Mouse (Mus musculus) monocyte, adult 2 months (primary cell): ENCODE data around the gene Scaf8.

Source experiments
- DNase-seq, 2 experiments: peaks; one replicate each; pipeline ENCODE4 v3.0.0; 2022; ENCODE audit warnings: low spot score in 2 of 2, low read depth in 1 of 2

Gene Scaf8

DNA sequence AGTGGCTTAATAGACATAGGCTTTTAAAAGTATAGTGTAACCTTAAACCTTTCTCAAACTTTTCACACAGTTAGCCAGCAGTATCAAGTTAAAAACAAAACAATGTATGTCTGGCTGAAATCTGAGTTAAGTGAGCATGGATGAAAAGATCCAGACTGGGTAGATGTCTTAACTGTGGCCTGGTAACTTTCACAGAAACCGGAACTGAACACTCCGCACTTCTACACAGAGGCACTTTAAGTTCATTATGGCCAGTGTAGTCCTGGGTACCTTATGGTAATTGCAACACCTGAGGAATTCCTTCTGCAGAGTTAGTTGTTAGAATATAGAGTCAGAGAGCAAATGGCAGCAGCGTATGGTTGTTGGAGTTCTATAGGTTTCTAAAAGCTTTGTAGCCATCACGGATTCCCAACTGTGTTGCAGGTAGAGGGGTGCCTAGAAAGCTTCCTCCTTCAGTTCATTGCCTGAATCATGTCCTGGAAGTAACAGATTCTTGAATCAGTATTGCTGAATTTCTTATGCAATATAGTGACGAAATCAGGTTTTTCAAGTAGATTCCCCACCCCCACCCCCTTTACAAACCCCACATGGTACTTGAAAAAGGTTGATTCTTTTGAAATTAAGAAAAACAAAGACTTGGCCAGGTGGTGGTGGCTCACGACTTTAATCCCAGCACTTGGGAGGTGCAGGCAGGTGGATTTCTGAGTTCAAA lies 92.9 kb downstream of the Scaf8 start:
- no peak for DNase-seq

DNA sequence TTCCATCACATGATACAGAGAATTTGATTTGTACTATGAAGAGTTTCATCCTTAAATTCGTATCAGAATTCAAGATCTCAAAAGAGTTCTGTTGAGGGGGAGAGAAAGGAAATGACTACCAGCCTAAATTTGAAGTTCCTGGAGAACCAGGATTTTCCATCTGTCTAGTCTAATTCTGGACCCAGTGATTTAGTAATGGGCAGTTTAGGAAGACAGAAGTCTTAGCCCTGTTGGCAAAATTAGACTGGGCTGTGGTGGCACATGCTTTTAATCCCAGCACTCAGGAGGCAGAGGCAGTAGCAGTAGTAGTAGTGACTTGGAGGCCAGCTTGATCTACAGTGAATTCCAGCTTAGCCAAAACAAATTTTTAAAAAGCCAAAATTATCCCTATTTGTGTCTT lies 93.7 kb downstream of the Scaf8 start:
- no peak for DNase-seq

GRCm38 (mm10) chr17:3209581-3209980 lies 94.8 kb downstream of the Scaf8 start:
- no peak for DNase-seq

DNA sequence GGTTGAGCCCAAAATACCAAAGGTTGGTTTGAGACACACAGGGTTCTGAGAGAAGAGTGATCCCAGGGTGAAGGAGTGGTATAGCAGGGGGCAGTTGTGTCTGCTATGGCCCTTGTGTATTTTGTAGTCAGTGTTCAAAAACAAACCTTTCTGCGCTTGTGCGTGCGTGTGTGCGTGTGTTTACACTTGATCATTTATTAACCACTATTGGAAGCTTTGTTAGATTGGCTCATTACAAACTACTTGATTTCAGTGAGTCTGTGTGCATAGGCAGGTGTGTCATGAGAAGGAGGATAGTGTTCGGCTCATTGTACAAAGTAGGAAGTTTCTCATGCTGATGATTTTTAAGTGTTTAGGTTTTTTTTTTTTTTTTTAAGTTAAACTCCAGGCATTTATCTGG lies 95.4 kb downstream of the Scaf8 start:
- DNase-seq, result no peak

- DNase-seq, result no peak
Measured at GRCm38 (mm10) chr17:3212105-3212504, 97.3 kb downstream of the Scaf8 start.

GRCm38 (mm10) chr17:3212886-3213285 lies 98.1 kb downstream of the Scaf8 start:
- DNase-seq, result no peak

- no peak for DNase-seq
Measured at GRCm38 (mm10) chr17:3214852-3215251, 100.1 kb downstream of the Scaf8 start.

DNA sequence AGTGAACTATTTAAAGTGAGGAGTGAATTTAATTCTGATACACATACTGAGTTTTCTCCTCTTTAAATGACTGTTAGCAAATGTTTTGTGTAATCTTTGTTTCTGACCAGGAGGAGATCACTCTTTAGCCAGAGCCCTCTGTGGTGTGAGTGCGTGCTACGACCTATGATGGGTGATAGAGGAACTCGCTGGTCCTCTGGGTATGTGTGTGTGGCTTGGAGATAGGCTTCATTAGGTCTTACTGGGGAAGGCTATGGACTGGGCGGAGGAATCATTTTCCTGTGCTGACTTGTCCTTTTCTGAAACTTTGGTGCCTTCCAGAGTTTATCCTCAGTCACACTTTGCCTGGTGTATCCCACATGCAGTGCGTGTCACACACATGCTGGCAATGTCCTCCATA lies 102.3 kb downstream of the Scaf8 start:
- no peak for DNase-seq

DNA sequence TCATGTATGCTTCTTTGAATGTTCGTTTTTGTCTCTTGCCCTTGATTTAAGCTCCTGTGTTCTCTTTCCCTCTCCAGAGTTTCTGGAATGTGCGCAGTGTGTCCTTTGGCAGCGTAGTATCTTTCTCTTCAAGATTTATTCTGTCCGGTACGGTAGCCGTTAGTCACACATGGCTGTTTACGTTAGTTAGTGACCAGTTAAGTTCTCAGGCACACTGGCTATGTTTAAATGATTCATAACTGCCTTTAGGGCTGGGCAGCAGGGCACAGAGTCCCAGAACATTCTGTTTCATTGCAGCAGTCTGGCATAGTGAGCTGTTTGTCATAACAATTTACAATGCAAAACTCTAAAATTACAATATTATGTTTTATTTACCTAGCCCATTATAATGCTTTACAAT lies 103.6 kb downstream of the Scaf8 start:
- DNase-seq, result no peak

GRCm38 (mm10) chr17:3218916-3219315 lies 104.1 kb downstream of the Scaf8 start:
- DNase-seq, result no peak

DNA sequence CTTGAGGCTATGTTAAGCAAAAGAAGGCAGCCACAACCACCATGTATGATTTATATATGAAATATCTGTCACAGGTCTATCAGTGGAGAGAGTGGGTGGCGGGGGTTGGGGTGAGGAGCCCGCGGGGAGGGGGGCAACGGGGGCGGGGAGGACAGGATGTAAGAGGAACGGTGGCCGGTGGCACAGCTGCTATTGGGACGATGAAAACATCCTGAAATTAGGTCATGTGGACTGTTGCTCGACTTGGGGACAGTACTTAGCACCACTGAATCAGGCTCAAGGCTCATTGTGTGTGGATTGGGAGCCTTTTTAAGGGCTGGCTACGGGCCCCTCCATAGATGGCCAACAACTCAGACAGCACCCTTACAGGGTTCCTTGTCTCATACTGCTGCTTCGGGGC lies 105.4 kb downstream of the Scaf8 start:
- DNase-seq, result no peak

DNA sequence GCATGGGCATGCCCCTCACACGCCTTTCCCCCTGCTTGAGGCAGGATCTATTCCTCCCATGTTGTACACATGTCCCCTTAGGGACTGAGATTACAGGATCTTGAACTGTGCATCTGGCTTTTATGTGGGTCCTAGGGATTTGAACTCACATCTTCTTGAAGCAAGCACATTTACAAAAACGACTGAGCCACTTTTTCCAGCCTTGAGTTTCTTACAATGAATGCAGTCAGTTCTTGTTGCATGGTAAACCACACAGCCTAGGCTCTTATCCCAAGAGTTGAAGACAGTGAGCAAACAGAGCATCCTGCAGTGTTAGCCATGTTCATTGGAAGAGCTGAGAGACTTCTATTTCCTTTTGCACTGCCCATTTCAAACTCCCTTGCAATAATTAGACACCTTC lies 108.3 kb downstream of the Scaf8 start:
- no peak for DNase-seq

DNA sequence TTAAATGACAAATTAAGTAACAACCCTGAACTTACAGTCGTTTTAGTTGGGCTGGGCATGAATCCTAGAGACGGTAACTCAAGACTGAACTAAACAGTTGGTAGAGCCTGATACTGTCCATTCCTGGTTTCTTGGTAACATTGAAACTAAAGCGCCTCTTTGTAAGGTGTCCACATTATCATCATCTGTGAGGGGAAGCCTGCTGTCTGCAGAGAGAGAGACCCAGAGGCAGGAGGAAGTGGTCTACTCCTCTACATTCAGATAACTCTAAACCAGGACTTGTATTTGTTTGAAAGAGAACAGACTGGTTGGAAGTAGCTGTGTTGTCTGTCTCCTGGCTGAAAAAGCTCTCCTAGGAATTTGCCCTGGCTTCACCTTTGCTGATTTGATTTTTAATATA lies 108.9 kb downstream of the Scaf8 start:
- no peak for DNase-seq

- DNase-seq, result peak; percentile 30 to 67
Measured at GRCm38 (mm10) chr17:3224383-3225106, 109.8 kb downstream of the Scaf8 start.

GRCm38 (mm10) chr17:3230231-3231000 lies 115.6 kb downstream of the Scaf8 start:
- no peak for DNase-seq

DNA sequence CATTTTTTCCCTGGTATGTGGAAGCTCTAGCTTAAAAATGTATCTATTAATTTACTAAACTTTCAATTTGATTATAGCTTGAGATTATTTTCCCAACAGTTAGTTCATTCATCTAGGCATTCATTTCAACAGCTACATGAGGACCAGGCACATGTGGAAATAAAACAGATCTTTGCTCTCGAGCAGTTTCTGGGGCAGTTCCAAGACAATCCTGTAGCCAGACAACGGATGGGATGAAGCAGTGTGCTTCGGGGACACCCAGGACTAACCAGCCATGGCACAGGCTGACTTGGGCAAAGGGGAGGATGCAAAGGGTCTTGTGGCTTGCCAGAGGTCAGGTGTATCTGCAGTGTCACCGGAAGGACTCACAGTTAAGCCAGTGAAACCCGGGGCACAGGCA lies 117.9 kb downstream of the Scaf8 start:
- DNase-seq, result no peak

DNA sequence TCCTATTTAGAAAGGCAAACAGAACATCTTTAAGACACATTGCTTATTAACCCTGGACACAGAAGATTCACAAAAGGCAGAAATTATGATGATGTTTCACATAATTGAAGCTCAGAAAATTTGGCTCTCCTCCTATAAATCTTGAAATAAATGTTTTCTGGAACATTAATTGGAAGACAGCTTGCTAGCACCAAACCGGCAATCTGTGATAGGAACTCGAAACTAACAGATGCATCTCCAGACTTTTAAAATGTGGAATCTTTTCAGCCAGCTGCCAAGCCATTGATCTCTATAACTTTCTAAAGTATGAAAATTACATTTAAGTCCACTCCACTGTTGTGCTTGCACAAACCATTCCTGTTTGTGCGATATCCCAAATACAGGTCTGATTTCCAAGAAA lies 128.9 kb downstream of the Scaf8 start:
- no peak for DNase-seq

- DNase-seq, result no peak
Measured at GRCm38 (mm10) chr17:3244881-3245739, 130.3 kb downstream of the Scaf8 start.

DNA sequence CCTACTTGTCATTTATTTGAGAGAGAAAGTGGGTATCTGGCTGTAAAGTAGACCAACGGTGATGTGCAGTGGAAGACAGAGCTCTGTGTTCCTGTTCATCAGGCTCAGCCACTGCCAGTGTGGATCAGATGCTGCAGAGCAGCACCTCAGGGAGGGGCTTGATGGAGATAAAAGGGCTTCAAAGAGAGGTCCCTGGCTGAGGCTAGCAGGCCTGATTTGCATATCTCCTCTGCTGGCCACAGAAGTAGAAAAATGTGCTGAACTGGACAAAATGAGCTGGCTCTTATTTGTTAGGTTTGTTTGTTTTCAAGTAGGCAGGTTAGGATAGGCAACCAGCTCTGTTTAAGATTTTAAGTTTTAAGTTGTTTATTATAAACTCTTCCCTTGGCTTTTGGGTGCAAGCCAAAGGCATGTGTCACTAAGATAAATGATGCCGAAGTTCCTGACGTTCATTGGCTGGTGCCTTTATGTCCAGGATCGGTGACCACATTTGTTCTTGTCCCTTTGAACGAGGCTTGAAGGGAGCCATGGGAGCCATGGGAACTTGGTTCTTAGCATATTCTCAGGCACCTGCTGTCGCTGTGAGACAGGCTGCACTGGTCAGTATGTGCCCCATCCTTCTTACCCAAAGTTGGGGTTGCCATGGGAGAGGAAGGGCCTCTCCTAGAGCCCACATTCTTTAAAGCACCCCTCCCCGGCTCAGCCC lies 132.0 kb downstream of the Scaf8 start:
- no peak for DNase-seq
